26 mouse cellular contexts compared by ENCODE assay signal in genomic region chr3:30544305-30544704, GRCm38 (mm10). TPM values are rescaled to one million over a fixed set of nuclear protein-coding genes. Genes with fewer than 3 reads are reported as not detected.
DNase-seq lines count a peak whose midpoint lies in the region; ATAC-seq lines count a peak whose summit lies in the region.
"Had no signal": no experiment of that assay in that cellular context is flagged by ENCODE, and none has a peak within 500 bp of the region (broad histone marks: within the 10 kb centered on the region; RNA-seq: fewer than 3 reads in every experiment).

No protein-coding gene starts in this region.

- no peak for ATAC-seq in heart, embryonic 12.5 days (ENCODE audit: insufficient number of reproducible peaks, low FRiP score)
- peak; percentile 64 for ATAC-seq in lung, embryonic 16.5 days (ENCODE audit: low read depth)
- ATAC-seq: inflammation-experienced regulatory T-cells, adult 6 months had no signal

- no peaks in the 10 kb centered on the region for H3K27me3 ChIP-seq in heart, embryonic 12.5 days (replicated peaks)
- H3K27me3 ChIP-seq in lung, embryonic 16.5 days (ENCODE audit: control insufficient read depth, insufficient read depth, low read depth, low read length) = no peaks in the 10 kb centered on the region
- H3K27me3 ChIP-seq: embryonic facial prominence, embryonic 13.5 days; forebrain, embryonic 12.5 days; liver, embryonic 13.5 days; midbrain, embryonic 12.5 days; neural tube, embryonic 15.5 days had no signal

- 29% methylated on average over 5 of the region's 5 CpGs for WGBS in heart, embryonic 12.5 days
- 38% methylated on average over 5 of the region's 5 CpGs for WGBS in lung, embryonic 16.5 days

- no peak overlapping the region for H3K27ac ChIP-seq in heart, embryonic 12.5 days (ENCODE audit: poor library complexity, severe bottlenecking)
- H3K27ac ChIP-seq in lung, embryonic 16.5 days (ENCODE audit: low read length) = peak overlapping the region; percentile 25
- H3K27ac ChIP-seq: embryonic facial prominence, embryonic 13.5 days; forebrain, embryonic 12.5 days; gastrocnemius, adult 2 months; hindbrain, embryonic 14.5 days; liver, embryonic 13.5 days; midbrain, embryonic 12.5 days; neural tube, embryonic 15.5 days had no signal

- no peaks in the 10 kb centered on the region for H3K36me3 ChIP-seq in heart, embryonic 12.5 days
- H3K36me3 ChIP-seq in lung, embryonic 16.5 days (ENCODE audit: control insufficient read depth, insufficient read depth, low read length) = no peaks in the 10 kb centered on the region
- H3K36me3 ChIP-seq: embryonic facial prominence, embryonic 13.5 days; forebrain, embryonic 12.5 days; liver, embryonic 13.5 days; midbrain, embryonic 12.5 days; neural tube, embryonic 15.5 days had no signal

- H3K4me2 ChIP-seq in heart, embryonic 12.5 days = no peak overlapping the region
- no peak overlapping the region for H3K4me2 ChIP-seq in lung, embryonic 16.5 days (ENCODE audit: low read depth, low read length)
- H3K4me2 ChIP-seq: embryonic facial prominence, embryonic 13.5 days; forebrain, embryonic 12.5 days; hindbrain, embryonic 14.5 days; liver, embryonic 13.5 days; midbrain, embryonic 12.5 days; neural tube, embryonic 15.5 days had no signal

- peak; percentile 51 to 54 for DNase-seq in heart, adult 18-20 months
- DNase-seq in lung, postnatal 25 days (ENCODE audit: low spot score) = no peak
- DNase-seq in heart, postnatal 10 days = peak; percentile 48 to 57
- peak; percentile 5 for DNase-seq in skeletal muscle tissue, adult 2 months (ENCODE audit: low read depth, low spot score)
- DNase-seq in adrenal gland, postnatal 36 days = no peak
- DNase-seq: adrenal gland, adult 8-10 months; cerebellum, adult 2 months; cerebellum, postnatal 36 days; embryo, embryonic 11 days; gastrocnemius, adult 2 months; kidney, adult 18-20 months; kidney, postnatal 4 days; liver, embryonic 13.5 days had no signal

- intact Hi-C loops in heart, postnatal 10 days (cut with DNase I) = loop anchor here (10.0 kb wide), 2 partner anchors 730 to 1510 kb away; no protein-coding TSS in a partner anchor

- no peak overlapping the region for H3K9ac ChIP-seq in heart, embryonic 12.5 days
- no peak overlapping the region for H3K9ac ChIP-seq in lung, embryonic 16.5 days (ENCODE audit: low read length)
- H3K9ac ChIP-seq: embryonic facial prominence, embryonic 13.5 days; forebrain, embryonic 12.5 days; hindbrain, embryonic 14.5 days; liver, embryonic 13.5 days; midbrain, embryonic 12.5 days; neural tube, embryonic 15.5 days had no signal

- peaks cover 18% of the 10 kb centered on the region for H3K4me1 ChIP-seq in heart, embryonic 12.5 days (replicated peaks)
- H3K4me1 ChIP-seq in lung, embryonic 16.5 days (replicated peaks; ENCODE audit: control insufficient read depth, insufficient read depth, low read length) = peaks cover 15% of the 10 kb centered on the region
- H3K4me1 ChIP-seq: forebrain, embryonic 12.5 days; liver, embryonic 13.5 days; midbrain, embryonic 12.5 days had no signal

- H3K4me3 ChIP-seq in heart, embryonic 12.5 days = no peak overlapping the region
- no peak overlapping the region for H3K4me3 ChIP-seq in lung, embryonic 16.5 days (ENCODE audit: low read length)
- H3K4me3 ChIP-seq: embryonic facial prominence, embryonic 13.5 days; erythroblast, embryonic 14.5 days; forebrain, embryonic 12.5 days; gastrocnemius, adult 2 months; liver, embryonic 13.5 days; midbrain, embryonic 12.5 days; neural tube, embryonic 15.5 days had no signal

- no peaks in the 10 kb centered on the region for H3K9me3 ChIP-seq in heart, embryonic 12.5 days (replicated peaks)
- H3K9me3 ChIP-seq in lung, embryonic 16.5 days (ENCODE audit: control insufficient read depth, low read length) = no peaks in the 10 kb centered on the region
- H3K9me3 ChIP-seq: embryonic facial prominence, embryonic 13.5 days; forebrain, embryonic 12.5 days; liver, embryonic 13.5 days; midbrain, embryonic 12.5 days; neural tube, embryonic 15.5 days had no signal

RNA-seq across cellular contexts. Expression of gene Mecom, which starts 3.5 kb away (rescaled TPM):
- 10 to 100 TPM; 11.2 to 11.8 TPM for total RNA-seq in heart, adult 18-20 months (2021)
- polyA plus RNA-seq in heart, embryonic 12.5 days (2016; fragmentation: Nextera tagmentation; extraction: Ambion mirVana) = 38.7 and 43.8 TPM in 2 replicates
- 69.5 and 73.4 TPM in 2 replicates for polyA plus RNA-seq in lung, embryonic 16.5 days (2015; fragmentation: Nextera tagmentation; extraction: Ambion mirVana)
- 10 to 100 TPM; 27.4 to 35.8 TPM for total RNA-seq in heart, postnatal 10 days (2021)
- 1 to 10 TPM; 6.4 TPM for total RNA-seq in adrenal gland, postnatal 36 days (2021)
- polyA plus RNA-seq: inflammation-experienced regulatory T-cells, adult 6 months had no signal

RNA-seq across cellular contexts. Expression of gene Actrt3, which starts 55.4 kb away (rescaled TPM):
- not detected for total RNA-seq in heart, adult 18-20 months (2021)
- not detected in 2 replicates for polyA plus RNA-seq in heart, embryonic 12.5 days (2016; fragmentation: Nextera tagmentation; extraction: Ambion mirVana)
- 0.10 TPM in 1 of 2 replicates, not detected in the other for polyA plus RNA-seq in lung, embryonic 16.5 days (2015; fragmentation: Nextera tagmentation; extraction: Ambion mirVana)
- not detected for total RNA-seq in heart, postnatal 10 days (2021)
- total RNA-seq in adrenal gland, postnatal 36 days (2021) = not detected
- total RNA-seq: ES-E14; gastrocnemius, adult 2 months; heart, postnatal 36 days had no signal
- polyA plus RNA-seq: erythroblast, embryonic 14.5 days; forebrain, embryonic 12.5 days; gonadal fat pad, adult 2 months; liver, embryonic 13.5 days; midbrain, embryonic 12.5 days; small intestine, adult 2 months had no signal

RNA-seq across cellular contexts. Expression of gene Mynn, which starts 57.6 kb away (rescaled TPM):
- 10 to 100 TPM; 12.6 to 17.3 TPM for total RNA-seq in heart, adult 18-20 months (2021)
- polyA plus RNA-seq in heart, embryonic 12.5 days (2016; fragmentation: Nextera tagmentation; extraction: Ambion mirVana) = 23.2 and 25.0 TPM in 2 replicates
- 31.6 and 32.8 TPM in 2 replicates for polyA plus RNA-seq in lung, embryonic 16.5 days (2015; fragmentation: Nextera tagmentation; extraction: Ambion mirVana)
- 10 to 100 TPM; 14.7 to 18.5 TPM for total RNA-seq in heart, postnatal 10 days (2021)
- total RNA-seq in adrenal gland, postnatal 36 days (2021) = 10 to 100 TPM; 19.0 to 24.1 TPM

Comparison
In these comparisons a context has a peak if more than half of its experiments do, and no peak if none do; other contexts are left out.
1. DNase-seq: peak in heart, adult 18-20 months (2 of 2), heart, postnatal 10 days (2 of 2) and skeletal muscle tissue, adult 2 months (single experiment); none in lung, postnatal 25 days (single experiment) and adrenal gland, postnatal 36 days (0 of 2).